Mouse (Mus musculus): Measurements from ENCODE around the gene Cog6. TPM values are rescaled to one million over a fixed set of nuclear protein-coding genes. Genes with fewer than 3 reads are reported as not detected.

Cog6 gene
- total and polyA plus RNA-seq, 3 experiments: 15.6 to 25.8 (median 18.4) TPM

- H3K4me3 ChIP-seq (replicated peaks in 1 of 3; ENCODE audit: low read depth in 2 of 3, low read length in 2 of 3, poor library complexity in 1 of 3): no peak overlapping the region
- H3K4me1 ChIP-seq (ENCODE audit: control insufficient read depth in 1 of 2, insufficient read depth in 2 of 2): no peaks in the 10 kb centered on the region
- dilution Hi-C loops (cut with MboI; ENCODE audit: extremely low pct_ligation_motif_present, extremely low pct_unique_long_range_greater_than_20kb, low sequenced_read_pairs) (no loop called here), in situ Hi-C loops (cut with MboI; ENCODE audit: low pct_ligation_motif_present, low pct_unique_long_range_greater_than_20kb, low sequenced_read_pairs) (no loop called here)
- no peaks in the 10 kb centered on the region for H3K36me3 ChIP-seq (replicated peaks in 1 of 2; ENCODE audit: control insufficient read depth in 1 of 2, insufficient read depth in 1 of 2, low read length in 1 of 2)
- H3K79me2 ChIP-seq (replicated peaks; ENCODE audit: control insufficient read depth, extremely low read depth, insufficient read depth, poor library complexity, severe bottlenecking): no peaks in the 10 kb centered on the region
- no peak for DNase-seq (ENCODE audit: extremely low read depth)
- no peak overlapping the region for H3K27ac ChIP-seq (ENCODE audit: insufficient read depth, low read depth)
- no peak overlapping the region for H3K9ac ChIP-seq (ENCODE audit: insufficient read depth, low read depth)
- H3K27me3 ChIP-seq (replicated peaks): no peaks in the 10 kb centered on the region
- no peak overlapping the region for H3K4me2 ChIP-seq (ENCODE audit: insufficient read depth, low read depth, poor library complexity, severe bottlenecking)
- TF ChIP-seq CTCF (conservative IDR thresholded peaks at IDR 0.05 in 1 of 2, IDR thresholded peaks at IDR 0.05 in 1 of 2; ENCODE audit: low read depth in 2 of 2, low read length in 2 of 2): no peak
- no peak for TF ChIP-seq ZMIZ1 (IDR thresholded peaks at IDR 0.05; ENCODE audit: low read depth, low read length)
- no peaks in the 10 kb centered on the region for H3K9me3 ChIP-seq (replicated peaks; ENCODE audit: low read length)
Observed at GRCm38 (mm10) chr3:52961661-52962060, 55.4 kb downstream of the Cog6 start.

GRCm38 (mm10) chr3:52960951-52961350 lies 56.1 kb downstream of the Cog6 start:
- no peak overlapping the region for H3K27ac ChIP-seq (ENCODE audit: insufficient read depth, low read depth)
- no peak overlapping the region for H3K4me3 ChIP-seq (replicated peaks in 1 of 3; ENCODE audit: low read depth in 2 of 3, low read length in 2 of 3, poor library complexity in 1 of 3)
- H3K9me3 ChIP-seq (replicated peaks; ENCODE audit: low read length): no peaks in the 10 kb centered on the region
- H3K4me2 ChIP-seq (ENCODE audit: insufficient read depth, low read depth, poor library complexity, severe bottlenecking): no peak overlapping the region
- no peaks in the 10 kb centered on the region for H3K27me3 ChIP-seq (replicated peaks)
- no peaks in the 10 kb centered on the region for H3K4me1 ChIP-seq (ENCODE audit: control insufficient read depth in 1 of 2, insufficient read depth in 2 of 2)
- dilution Hi-C loops (cut with MboI; ENCODE audit: extremely low pct_ligation_motif_present, extremely low pct_unique_long_range_greater_than_20kb, low sequenced_read_pairs): no loop called here
- H3K36me3 ChIP-seq (replicated peaks in 1 of 2; ENCODE audit: control insufficient read depth in 1 of 2, insufficient read depth in 1 of 2, low read length in 1 of 2): no peaks in the 10 kb centered on the region
- TF ChIP-seq MAFK (IDR thresholded peaks at IDR 0.05; ENCODE audit: insufficient replicate concordance, low read length): no peak
- TF ChIP-seq IRF4 (IDR thresholded peaks at IDR 0.05; ENCODE audit: low read depth, low read length): no peak
- TF ChIP-seq SIN3A (IDR thresholded peaks at IDR 0.05; ENCODE audit: low read length): no peak
- no peak for TF ChIP-seq CHD2 (IDR thresholded peaks at IDR 0.05; ENCODE audit: low read length)
- no peak for TF ChIP-seq TCF12 (IDR thresholded peaks at IDR 0.05; ENCODE audit: low read depth, low read length)
- TF ChIP-seq MEF2A (IDR thresholded peaks at IDR 0.05; ENCODE audit: borderline replicate concordance, low read depth, low read length): no peak
- TF ChIP-seq NELFE (IDR thresholded peaks at IDR 0.05; ENCODE audit: low read depth, low read length): no peak
- TF ChIP-seq POLR2A (IDR thresholded peaks at IDR 0.05; ENCODE audit: low read depth, low read length): no peak
- no peak for TF ChIP-seq CTCF (conservative IDR thresholded peaks at IDR 0.05 in 1 of 2, IDR thresholded peaks at IDR 0.05 in 1 of 2; ENCODE audit: low read depth in 2 of 2, low read length in 2 of 2)
- TF ChIP-seq USF1 (IDR thresholded peaks at IDR 0.05; ENCODE audit: low read depth, low read length): no peak
- no peak for TF ChIP-seq SMC3 (IDR thresholded peaks at IDR 0.05; ENCODE audit: low read depth, low read length)
- TF ChIP-seq E2F4 (IDR thresholded peaks at IDR 0.05; ENCODE audit: insufficient replicate concordance, low read depth, low read length): no peak
- TF ChIP-seq ZKSCAN1 (IDR thresholded peaks at IDR 0.05; ENCODE audit: borderline replicate concordance, low read depth, low read length): no peak
- no peak for TF ChIP-seq BHLHE40 (IDR thresholded peaks at IDR 0.05; ENCODE audit: low read depth, low read length)
- no peak for TF ChIP-seq ETS1 (conservative IDR thresholded peaks at IDR 0.05; ENCODE audit: low read depth, low read length)
- H3K79me2 ChIP-seq (replicated peaks; ENCODE audit: control insufficient read depth, extremely low read depth, insufficient read depth, poor library complexity, severe bottlenecking): no peaks in the 10 kb centered on the region
- H3K9ac ChIP-seq (ENCODE audit: insufficient read depth, low read depth): no peak overlapping the region
- no peak for DNase-seq (ENCODE audit: extremely low read depth)
- in situ Hi-C loops (cut with MboI; ENCODE audit: low pct_ligation_motif_present, low pct_unique_long_range_greater_than_20kb, low sequenced_read_pairs): no loop called here

Measured in CH12.LX (cell line).